Mouse (Mus musculus) induced T-regulatory cell, adult 2 months (primary cell): ENCODE data around the gene Ptch1.

Experiments
- DNase-seq: peaks from one replicate; pipeline ENCODE4 v3.0.0-alpha.2; 2012; ENCODE audit warnings: low read depth

Gene Ptch1

GRCm38 (mm10) chr13:63540584-63540983 is 32.8 kb downstream of the Ptch1 start:
- no peak for DNase-seq

GRCm38 (mm10) chr13:63534981-63535380 is 38.4 kb downstream of the Ptch1 start:
- DNase-seq, result no peak

GRCm38 (mm10) chr13:63530857-63531256 is 42.5 kb downstream of the Ptch1 start:
- DNase-seq, result no peak

- no peak for DNase-seq
Observed at GRCm38 (mm10) chr13:63530371-63530764, 43.0 kb downstream of the Ptch1 start.

GRCm38 (mm10) chr13:63529602-63530370 is 43.6 kb downstream of the Ptch1 start:
- peak; percentile 27 for DNase-seq

GRCm38 (mm10) chr13:63528852-63529251 is 44.5 kb downstream of the Ptch1 start:
- no peak for DNase-seq

- peak; percentile 82 for DNase-seq
Observed at GRCm38 (mm10) chr13:63528164-63528675, 45.2 kb downstream of the Ptch1 start.

GRCm38 (mm10) chr13:63525571-63526197 is 47.7 kb downstream of the Ptch1 start:
- no peak for DNase-seq

GRCm38 (mm10) chr13:63524608-63525570 is 48.5 kb downstream of the Ptch1 start:
- DNase-seq, result no peak

GRCm38 (mm10) chr13:63524061-63524460 is 49.3 kb downstream of the Ptch1 start:
- no peak for DNase-seq

- no peak for DNase-seq
Observed at GRCm38 (mm10) chr13:63522832-63523231, 50.6 kb downstream of the Ptch1 start.

- no peak for DNase-seq
Observed at GRCm38 (mm10) chr13:63520110-63520509, 53.3 kb downstream of the Ptch1 start.

- no peak for DNase-seq
Observed at GRCm38 (mm10) chr13:63516535-63516934, 56.9 kb downstream of the Ptch1 start.

GRCm38 (mm10) chr13:63515542-63515941 is 57.9 kb downstream of the Ptch1 start:
- DNase-seq, result no peak

- DNase-seq, result no peak
Observed at GRCm38 (mm10) chr13:63514931-63515360, 58.5 kb downstream of the Ptch1 start.

- no peak for DNase-seq
Observed at GRCm38 (mm10) chr13:63513374-63514098, 59.9 kb downstream of the Ptch1 start.

- DNase-seq, result no peak
Observed at GRCm38 (mm10) chr13:63512411-63512810, 61.0 kb downstream of the Ptch1 start.

- no peak for DNase-seq
Observed at GRCm38 (mm10) chr13:63507821-63508220, 65.6 kb downstream of the Ptch1 start.

GRCm38 (mm10) chr13:63507001-63507556 is 66.3 kb downstream of the Ptch1 start:
- DNase-seq, result no peak

- no peak for DNase-seq
Observed at GRCm38 (mm10) chr13:63506364-63506763, 67.0 kb downstream of the Ptch1 start.

- DNase-seq, result peak; percentile 30
Observed at GRCm38 (mm10) chr13:63502391-63502790, 71.0 kb downstream of the Ptch1 start.
